Mouse (Mus musculus) cerebellum, postnatal 4 days (tissue): ENCODE data around the gene Cltrn.

ENCODE experiments used
- DNase-seq, 2 experiments: peaks; one replicate each; pipeline ENCODE4 v3.0.0; 2022; ENCODE audit warnings: low spot score in 2 of 2, mixed read lengths in 1 of 2

Cltrn gene

DNA sequence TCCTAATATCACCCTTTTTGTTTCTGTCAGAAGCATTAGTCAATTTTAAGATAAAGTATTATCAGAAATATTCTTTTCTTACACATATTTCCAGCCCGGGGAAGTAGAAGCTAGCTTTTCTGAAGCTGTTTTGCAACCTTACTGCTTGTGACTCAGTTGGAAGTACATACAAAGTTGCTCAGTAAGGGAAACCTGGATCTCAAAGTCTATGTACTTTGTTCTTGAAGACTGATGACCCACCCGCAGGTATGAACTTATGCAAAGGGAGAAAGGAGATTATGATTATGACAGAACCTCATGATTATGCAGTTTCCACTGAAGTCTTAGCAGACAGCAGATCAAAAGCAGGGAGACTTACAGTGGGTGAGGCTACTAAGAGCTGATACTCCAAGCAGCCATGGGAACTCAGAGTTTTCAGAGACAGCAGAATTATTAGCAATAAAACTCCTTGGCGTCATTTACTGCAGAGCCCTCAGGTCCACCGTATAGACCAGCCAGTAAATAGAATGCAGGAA is 46.7 kb downstream of the Cltrn start:
- DNase-seq, result no peak

DNA sequence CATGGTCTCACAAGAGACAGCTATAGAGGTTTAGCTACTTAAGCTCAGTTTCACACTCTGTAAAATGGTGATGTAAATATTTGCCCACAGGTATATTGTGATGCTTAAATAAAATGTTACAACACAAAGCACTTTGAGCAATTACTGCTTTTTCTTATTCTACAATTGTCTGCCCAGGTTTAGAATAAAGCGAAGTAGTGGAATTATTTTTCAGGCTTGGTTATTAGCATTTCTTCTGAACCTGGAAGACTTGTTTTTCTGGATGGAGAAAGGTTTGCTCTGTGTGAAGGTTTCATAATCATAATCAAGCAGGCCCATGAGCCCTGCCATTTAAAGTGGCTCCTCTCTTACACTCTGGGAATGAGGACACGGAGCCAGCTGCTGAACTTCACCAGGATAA is 50.4 kb downstream of the Cltrn start, which contains the start of gene Ace2:
TSS of gene Ace2 (plus strand) at position 301 of the 400 bp plus-strand sequence.
- DNase-seq, result no peak

DNA sequence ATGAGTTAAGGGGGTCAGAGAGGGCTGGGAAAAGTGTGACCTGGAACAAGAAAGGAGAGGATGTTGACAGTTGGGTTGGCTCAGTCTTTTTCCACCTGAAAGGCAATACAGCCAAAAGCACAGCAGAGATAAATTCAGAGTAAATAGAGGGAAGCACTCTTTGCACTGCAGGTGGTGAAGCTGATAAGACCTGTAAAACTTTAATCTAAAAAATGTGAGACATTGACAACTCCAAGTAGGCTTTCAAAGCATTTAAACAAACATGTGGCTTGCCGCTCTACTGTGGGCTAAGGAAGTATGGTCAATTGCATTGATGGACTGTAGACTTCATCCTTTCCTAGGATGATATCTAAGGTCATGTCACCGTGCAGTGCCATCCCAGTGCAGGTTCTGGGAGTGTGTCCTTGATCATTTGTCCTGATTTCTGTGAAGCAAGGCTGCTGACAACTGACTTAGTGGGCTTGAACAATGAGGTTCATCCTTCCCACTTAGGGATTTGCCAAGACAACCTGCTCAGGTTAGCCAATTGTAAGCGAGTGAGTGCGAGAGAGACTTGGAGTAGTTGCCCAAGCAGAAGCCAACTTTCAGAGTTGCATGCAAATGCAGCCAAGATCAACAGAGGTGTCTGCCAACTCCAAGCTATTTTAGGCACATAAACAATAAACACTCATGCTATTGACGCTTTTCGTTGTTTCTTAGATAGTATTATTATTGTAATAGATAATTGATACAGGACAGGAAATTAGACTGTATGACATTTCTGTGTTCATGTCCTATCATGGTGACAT is 57.0 kb downstream of the Cltrn start:
- no peak for DNase-seq

DNA sequence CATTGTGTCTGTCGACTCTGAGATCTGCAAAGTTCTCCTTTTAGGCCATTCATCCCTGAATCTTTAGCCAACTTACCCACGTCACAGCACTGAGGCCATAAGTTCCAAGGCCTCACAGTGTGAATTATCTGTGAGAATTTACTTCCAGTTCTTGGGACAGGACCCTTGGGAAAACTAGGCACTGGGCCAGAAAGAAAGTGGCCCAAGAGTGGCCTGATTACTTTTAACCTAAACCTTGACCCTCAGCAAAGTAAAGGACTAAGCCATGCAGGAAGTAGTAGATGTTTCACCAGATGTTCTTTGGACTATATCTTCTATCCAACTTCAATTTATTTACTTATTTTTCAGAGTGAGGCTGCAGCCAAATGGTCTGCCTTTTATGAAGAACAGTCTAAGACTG is 64.1 kb downstream of the Cltrn start:
- DNase-seq, result no peak

DNA sequence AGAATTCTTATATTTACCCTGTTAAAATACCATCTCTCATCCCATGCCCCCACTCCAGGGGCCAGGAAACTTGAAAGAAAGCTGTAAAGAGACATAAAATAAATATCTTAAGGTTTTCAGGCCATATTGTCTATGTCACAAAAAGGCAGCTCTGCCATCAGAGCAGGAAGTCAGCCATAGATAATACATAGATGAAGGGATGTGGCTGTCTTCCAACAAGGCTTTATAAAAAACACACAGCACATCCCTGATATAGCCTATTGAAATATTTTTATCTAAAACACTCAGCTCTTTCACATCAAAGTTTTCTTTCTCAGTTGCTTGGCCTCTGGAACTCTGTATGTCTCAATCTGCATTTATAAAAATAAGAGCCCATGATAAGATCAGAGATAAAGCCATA is 65.0 kb downstream of the Cltrn start:
- DNase-seq, result no peak

DNA sequence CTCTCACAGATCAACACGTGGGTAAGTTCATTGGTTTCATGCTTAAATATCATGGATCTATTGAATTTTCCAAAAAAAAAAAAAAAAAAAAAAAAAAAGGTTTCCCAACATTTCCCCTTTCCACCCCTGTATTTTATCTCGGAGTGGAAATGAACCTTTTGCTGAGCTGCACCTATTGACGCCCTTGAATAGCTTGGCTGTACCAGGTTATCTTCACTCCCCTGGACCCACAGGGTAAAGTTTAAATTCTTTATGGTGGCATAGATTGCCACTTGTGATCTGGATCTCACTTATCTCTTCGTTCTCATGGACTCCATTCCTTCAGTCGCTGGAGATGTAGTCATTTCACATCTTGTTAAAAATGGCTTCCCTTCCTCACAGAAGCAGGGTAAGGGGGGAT is 66.0 kb downstream of the Cltrn start:
- no peak for DNase-seq

DNA sequence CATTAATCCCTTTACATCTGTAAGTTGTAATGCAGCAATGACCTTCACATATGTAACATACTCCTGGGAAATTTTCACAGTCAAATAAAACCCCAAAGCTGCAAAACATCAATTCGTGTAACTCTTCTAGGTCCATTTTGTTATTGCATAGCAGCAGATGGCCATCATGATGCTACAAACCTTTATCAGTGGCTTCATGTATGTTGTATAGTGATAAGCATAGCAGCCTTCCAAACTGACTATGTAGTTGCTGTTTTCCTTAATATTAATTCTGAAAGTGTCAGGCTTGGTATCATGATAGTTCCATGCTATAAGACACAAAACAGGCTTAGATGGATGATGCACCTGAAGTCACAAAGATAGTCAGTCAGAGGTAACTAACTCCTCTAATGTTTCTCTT is 76.1 kb downstream of the Cltrn start:
- DNase-seq, result no peak
